Mouse (Mus musculus) naive thymus-derived CD4-positive, alpha-beta T cell, adult 2 months (primary cell): ENCODE measurements around the gene Ergic1.

ENCODE experiments used
- DNase-seq: peaks from one replicate; pipeline ENCODE4 v3.0.0-alpha.2; 2011; ENCODE audit warnings: low read depth

Gene Ergic1

GRCm38 (mm10) chr17:26601514-26601913 lies 40.2 kb downstream of the Ergic1 start:
- no peak for DNase-seq

- DNase-seq, result no peak
Measured at GRCm38 (mm10) chr17:26601926-26602325, 40.6 kb downstream of the Ergic1 start.

- DNase-seq, result no peak
Measured at GRCm38 (mm10) chr17:26602371-26602885, 41.1 kb downstream of the Ergic1 start.

- no peak for DNase-seq
Measured at GRCm38 (mm10) chr17:26603311-26603710, 42.0 kb downstream of the Ergic1 start.

- no peak for DNase-seq
Measured at GRCm38 (mm10) chr17:26605636-26606035, 44.3 kb downstream of the Ergic1 start.

GRCm38 (mm10) chr17:26606516-26606915 lies 45.2 kb downstream of the Ergic1 start:
- no peak for DNase-seq

- no peak for DNase-seq
Measured at GRCm38 (mm10) chr17:26608348-26608747, 47.1 kb downstream of the Ergic1 start.

- DNase-seq, result no peak
Measured at GRCm38 (mm10) chr17:26608877-26609276, 47.6 kb downstream of the Ergic1 start.

GRCm38 (mm10) chr17:26609820-26610219 lies 48.5 kb downstream of the Ergic1 start:
- DNase-seq, result no peak

GRCm38 (mm10) chr17:26611328-26611727 lies 50.0 kb downstream of the Ergic1 start:
- no peak for DNase-seq

- DNase-seq, result no peak
Measured at GRCm38 (mm10) chr17:26611918-26612317, 50.6 kb downstream of the Ergic1 start.

GRCm38 (mm10) chr17:26614286-26614685 lies 53.0 kb downstream of the Ergic1 start:
- no peak for DNase-seq

GRCm38 (mm10) chr17:26614708-26615486 lies 53.6 kb downstream of the Ergic1 start:
- no peak for DNase-seq

- DNase-seq, result no peak
Measured at GRCm38 (mm10) chr17:26616696-26617095, 55.4 kb downstream of the Ergic1 start.

GRCm38 (mm10) chr17:26618498-26618897 lies 57.2 kb downstream of the Ergic1 start:
- DNase-seq, result no peak

GRCm38 (mm10) chr17:26619577-26619976 lies 58.3 kb downstream of the Ergic1 start:
- DNase-seq, result no peak

- DNase-seq, result no peak
Measured at GRCm38 (mm10) chr17:26620292-26620691, 59.0 kb downstream of the Ergic1 start.

GRCm38 (mm10) chr17:26620786-26621766 lies 59.8 kb downstream of the Ergic1 start:
- DNase-seq, result no peak

- DNase-seq, result no peak
Measured at GRCm38 (mm10) chr17:26621912-26622311, 60.6 kb downstream of the Ergic1 start.

GRCm38 (mm10) chr17:26623991-26624390 lies 62.7 kb downstream of the Ergic1 start:
- no peak for DNase-seq

- no peak for DNase-seq
Measured at GRCm38 (mm10) chr17:26624999-26625398, 63.7 kb downstream of the Ergic1 start.

GRCm38 (mm10) chr17:26625521-26626010 lies 64.3 kb downstream of the Ergic1 start:
- DNase-seq, result no peak
